Mouse (Mus musculus) liver, postnatal 0 days (tissue): Measurements from ENCODE around the gene Vps35l. TPM values are rescaled to one million over a fixed set of nuclear protein-coding genes. Genes with fewer than 3 reads are reported as not detected.
A peak's percentile ranks its signal among the peaks of the same experiment; 100 is the strongest.

Experiments
- ATAC-seq: fragments of 200-750 bp; cut with Nextera tagmentation; 2 replicates; pipeline ENCODE4 v1.8.0; 2017; ENCODE audit warnings: mild to moderate bottlenecking, moderate library complexity
- DNase-seq: peaks from one replicate; pipeline ENCODE4 v3.0.0-alpha.2; 2016
- H3K27ac ChIP-seq: fragments of 300-500 bp; sonication (generic); 2 replicates; pipeline ENCODE4 v1.5.1; 2014; ENCODE audit warnings: antibody characterized with exemption, moderate library complexity, mild to moderate bottlenecking, low read depth
- H3K27me3 ChIP-seq: fragments of 300-500 bp; sonication (generic); 2 replicates; pipeline ENCODE4 v1.6.1; 2014; ENCODE audit warnings: low read length, control low read depth, mixed read lengths; ENCODE audit not compliant: insufficient read depth
- H3K36me3 ChIP-seq: fragments of 300-500 bp; sonication (generic); replicated peaks from 2 replicates; pipeline ENCODE4 v1.6.1; 2014; ENCODE audit warnings: mild to moderate bottlenecking, control low read depth, low read length, moderate library complexity, mixed read lengths; ENCODE audit not compliant: insufficient read depth
- H3K4me1 ChIP-seq: fragments of 300-500 bp; sonication (generic); 2 replicates; pipeline ENCODE4 v1.6.1; 2014; ENCODE audit warnings: antibody characterized with exemption, mild to moderate bottlenecking, control low read depth; ENCODE audit not compliant: insufficient read depth
- H3K4me2 ChIP-seq: fragments of 300-500 bp; sonication (generic); 2 replicates; pipeline ENCODE4 v1.6.1; 2014; ENCODE audit warnings: low read depth, mild to moderate bottlenecking, low read length, moderate library complexity, mixed read lengths
- H3K4me3 ChIP-seq: fragments of 300-500 bp; sonication (generic); 2 replicates; pipeline ENCODE4 v1.5.1; 2014; ENCODE audit warnings: low read depth, low read length
- H3K9ac ChIP-seq: fragments of 300-500 bp; sonication (generic); replicated peaks from 2 replicates; pipeline ENCODE4 v1.6.1; 2014; ENCODE audit warnings: mild to moderate bottlenecking, moderate library complexity
- H3K9me3 ChIP-seq: fragments of 300-500 bp; sonication (generic); 2 replicates; pipeline ENCODE4 v1.6.1; 2016; ENCODE audit warnings: mild to moderate bottlenecking, control low read depth, low read length, mixed read lengths
- CTCF ChIP-seq: sonication (generic); IDR thresholded peaks from 2 replicates; pipeline ENCODE4 v1.5.1; 2016; ENCODE audit warnings: antibody characterized with exemption, low read depth
- EP300 ChIP-seq: IDR thresholded peaks from 2 replicates; pipeline ENCODE4 v1.6.1; 2016; ENCODE audit warnings: antibody characterized with exemption, low read depth, mild to moderate bottlenecking
- WGBS: fragments of 180-500 bp; shearing (Covaris S2); extraction: QIAGEN DNeasy Blood & Tissue Kit; methylation state at CpG from one replicate; pipeline ENCODE4 v1.1.7; 2014; ENCODE audit not compliant: insufficient replicate concordance; 5-methylcytosine and 5-hydroxymethylcytosine counted together
- polyA plus RNA-seq: library from polyadenylated mRNA; unstranded; fragments of >200 nt; fragmentation: Nextera tagmentation; extraction: Ambion mirVana; gene quantifications from 2 replicates; pipeline ENCODE4 v1.2.1, GENCODE M21; 2015

Gene Vps35l
- polyA plus RNA-seq, 1 experiment from 2014 or later = 20.5 TPM

GRCm38 (mm10) chr7:118728846-118729587, 11.0 kb upstream of the Vps35l start:
- no peaks in the 10 kb centered on the region for H3K9me3 ChIP-seq
- H3K27me3 ChIP-seq = no peaks in the 10 kb centered on the region
- H3K36me3 ChIP-seq = peaks cover 32% of the 10 kb centered on the region
- no peak for DNase-seq
- no peak overlapping the region for H3K4me2 ChIP-seq
- H3K27ac ChIP-seq = no peak overlapping the region
- 83% methylated on average over 13 of the region's 13 CpGs for WGBS
- H3K4me3 ChIP-seq = no peak overlapping the region
- H3K9ac ChIP-seq = no peak overlapping the region
- H3K4me1 ChIP-seq = no peaks in the 10 kb centered on the region
- ATAC-seq = no peak
- TF ChIP-seq CTCF = no peak
- TF ChIP-seq EP300 = no peak

DNA sequence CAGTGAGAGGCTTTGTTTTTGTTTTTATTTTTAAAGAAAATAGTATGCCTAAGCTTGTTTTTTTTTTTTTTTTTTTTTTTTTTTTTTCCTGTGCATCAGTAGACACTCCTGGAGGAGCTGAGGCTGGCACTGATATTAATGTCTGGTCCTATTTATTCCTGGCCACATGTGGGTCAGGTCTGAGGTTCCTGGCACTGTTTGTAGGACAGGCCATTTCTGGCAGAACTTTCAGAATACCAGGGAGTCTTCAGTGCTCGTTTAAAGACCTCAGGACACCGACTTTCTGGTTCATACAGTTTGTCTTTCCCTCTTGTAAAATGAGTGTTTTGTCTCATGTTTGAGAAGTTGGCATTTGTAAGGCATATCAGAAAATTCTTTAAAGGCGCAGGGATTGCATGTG, 8.2 kb upstream of the Vps35l start:
- ATAC-seq (no peak), DNase-seq (no peak)
- Histone ChIP-seq H3K4me1 (no peaks in the 10 kb centered on the region), H3K4me2 (no peak overlapping the region), H3K4me3 (no peak overlapping the region), H3K9me3 (no peaks in the 10 kb centered on the region), H3K27ac (no peak overlapping the region), H3K9ac (no peak overlapping the region), H3K36me3 (peaks cover 30% of the 10 kb centered on the region), H3K27me3 (no peaks in the 10 kb centered on the region)
- 82% methylated on average over 3 of the region's 3 CpGs for WGBS
- TF ChIP-seq EP300 (no peak), CTCF (no peak)

DNA sequence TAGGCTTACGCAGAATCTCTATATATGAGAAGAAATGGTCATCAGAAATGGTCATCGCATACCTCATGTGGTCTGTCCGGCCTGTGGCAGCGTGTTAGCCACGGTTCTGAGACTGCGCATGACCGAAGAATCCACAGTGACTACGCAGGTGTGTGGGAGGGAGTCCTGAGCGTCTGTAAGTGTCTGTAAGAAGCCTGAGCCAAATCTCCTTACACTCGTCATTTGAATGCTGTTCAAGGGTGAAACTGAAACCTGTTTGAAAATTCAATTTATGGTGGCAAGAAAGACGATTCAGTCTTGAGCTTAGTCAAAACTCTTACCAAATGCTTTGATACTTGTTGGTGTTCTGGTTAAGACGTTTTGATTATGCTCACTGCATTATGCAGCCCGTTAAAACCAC, 6.8 kb upstream of the Vps35l start:
- no peak for TF ChIP-seq CTCF
- peaks cover 30% of the 10 kb centered on the region for H3K36me3 ChIP-seq
- WGBS = 89% methylated on average over 13 of the region's 13 CpGs

DNA sequence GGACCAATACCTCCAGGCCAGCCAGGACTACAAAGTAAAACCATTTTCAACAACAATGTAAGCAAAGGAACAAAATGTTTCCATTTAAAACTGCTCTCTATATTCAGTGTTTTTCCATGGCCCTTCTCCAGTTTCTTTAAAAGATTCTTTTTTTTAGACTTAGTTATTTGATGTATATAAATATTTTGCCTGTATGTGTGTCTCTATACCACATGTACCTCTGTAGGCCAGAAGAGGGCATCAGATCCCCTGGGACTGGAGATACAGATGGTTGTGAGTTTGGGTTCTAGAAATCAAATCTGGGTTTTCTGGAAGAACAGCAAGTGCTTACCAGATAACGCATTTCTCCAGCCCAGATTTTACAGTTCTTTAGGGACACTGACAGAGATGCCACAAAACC, 1.3 kb upstream of the Vps35l start:
- no peak overlapping the region for H3K9ac ChIP-seq
- 70% methylated on average over 1 of the region's 1 CpGs for WGBS
- no peak overlapping the region for H3K4me3 ChIP-seq
- H3K4me2 ChIP-seq = no peak overlapping the region
- H3K36me3 ChIP-seq = peaks cover 2% of the 10 kb centered on the region; the same call in 1 of the 2 replicates
- ATAC-seq = no peak
- peaks cover 13% of the 10 kb centered on the region for H3K4me1 ChIP-seq
- no peaks in the 10 kb centered on the region for H3K9me3 ChIP-seq
- H3K27me3 ChIP-seq = no peaks in the 10 kb centered on the region
- no peak for DNase-seq
- H3K27ac ChIP-seq = no peak overlapping the region
- TF ChIP-seq CTCF = peak; percentile 47
- TF ChIP-seq EP300 = no peak

More for the DNA sequence above, 6.8 kb upstream of the Vps35l start:
- no peaks in the 10 kb centered on the region for H3K27me3 ChIP-seq
- H3K9me3 ChIP-seq = no peaks in the 10 kb centered on the region
- no peak overlapping the region for H3K4me2 ChIP-seq
- no peak for ATAC-seq
- H3K4me1 ChIP-seq = no peaks in the 10 kb centered on the region
- DNase-seq = no peak
- no peak overlapping the region for H3K4me3 ChIP-seq
- H3K27ac ChIP-seq = no peak overlapping the region
- H3K9ac ChIP-seq = no peak overlapping the region

GRCm38 (mm10) chr7:118740532-118741338, 709 bp downstream of the Vps35l start:
- peak overlapping the region; percentile 76 for H3K4me3 ChIP-seq
- peak; percentile 98 for ATAC-seq
- WGBS = 3% methylated on average over 41 of the region's 41 CpGs

DNA sequence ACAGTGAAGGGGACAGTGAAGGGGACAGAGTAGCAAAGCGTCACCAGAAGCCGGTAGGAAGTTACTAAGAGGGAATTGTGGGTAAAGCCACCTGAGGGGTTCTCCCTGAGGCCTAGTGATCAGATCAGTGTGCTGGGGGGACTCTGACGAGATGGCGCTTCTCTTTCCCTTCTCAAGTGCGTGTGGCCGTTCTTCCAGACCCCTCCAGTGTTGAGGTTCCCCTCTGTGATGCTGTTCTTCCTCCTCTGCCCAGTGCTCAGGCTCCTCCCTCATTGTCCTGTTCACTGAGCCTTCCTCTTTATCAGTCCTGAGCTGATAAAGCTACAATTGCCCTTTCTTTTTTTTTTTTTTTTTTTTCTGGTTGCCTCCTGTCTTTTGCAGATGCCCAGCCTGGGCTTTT, 2.3 kb downstream of the Vps35l start:
- no peak overlapping the region for H3K27ac ChIP-seq
- H3K9ac ChIP-seq = no peak overlapping the region
- no peaks in the 10 kb centered on the region for H3K27me3 ChIP-seq
- peaks cover 25% of the 10 kb centered on the region for H3K36me3 ChIP-seq
- peaks cover 13% of the 10 kb centered on the region for H3K4me1 ChIP-seq
- H3K4me2 ChIP-seq = no peak overlapping the region
- no peak overlapping the region for H3K4me3 ChIP-seq
- H3K9me3 ChIP-seq = no peaks in the 10 kb centered on the region
- WGBS = 68% methylated on average over 6 of the region's 6 CpGs
- ATAC-seq (no peak), DNase-seq (no peak)
- TF ChIP-seq CTCF = no peak
- TF ChIP-seq EP300 = no peak

More at GRCm38 (mm10) chr7:118740532-118741338, 709 bp downstream of the Vps35l start:
- peak overlapping the region; percentile 59 for H3K27ac ChIP-seq
- no peak for TF ChIP-seq CTCF
- no peak for TF ChIP-seq EP300
- peak; percentile 96 for DNase-seq
- no peaks in the 10 kb centered on the region for H3K9me3 ChIP-seq
- no peaks in the 10 kb centered on the region for H3K27me3 ChIP-seq
- peak overlapping the region; percentile 73 for H3K9ac ChIP-seq
- H3K36me3 ChIP-seq = peaks cover 11% of the 10 kb centered on the region; the same call in 1 of the 2 replicates
- peaks cover 13% of the 10 kb centered on the region for H3K4me1 ChIP-seq
- H3K4me2 ChIP-seq = peak overlapping the region; percentile 85
